Mouse (Mus musculus) neural tube, embryonic 12.5 days (tissue): ENCODE measurements around the gene a. TPM values are rescaled to one million over a fixed set of nuclear protein-coding genes. Genes with fewer than 3 reads are reported as not detected.
"Not testable (repeated sequence)": the region's sequence is repeated elsewhere in the genome, so short reads cannot be mapped to it uniquely, and the experiment has no call there.

Source experiments
- ATAC-seq: fragments of 200-750 bp; cut with Nextera tagmentation; 2 replicates; pipeline ENCODE4 v1.8.0; 2017; ENCODE audit warnings: low read depth, mild to moderate bottlenecking, moderate TSS enrichment, moderate library complexity; ENCODE audit not compliant: low FRiP score
- H3K27ac ChIP-seq: fragments of 300-500 bp; sonication (generic); 2 replicates; pipeline ENCODE4 v1.5.1; 2016
- H3K27me3 ChIP-seq: fragments of 300-500 bp; sonication (generic); replicated peaks from 2 replicates; pipeline ENCODE4 v1.6.1; 2016; ENCODE audit warnings: mild to moderate bottlenecking
- H3K36me3 ChIP-seq: fragments of 300-500 bp; sonication (generic); 2 replicates; pipeline ENCODE4 v1.6.1; 2016; ENCODE audit warnings: mild to moderate bottlenecking
- H3K4me1 ChIP-seq: fragments of 300-500 bp; sonication (generic); 2 replicates; pipeline ENCODE4 v1.6.1; 2016
- H3K4me2 ChIP-seq: fragments of 300-500 bp; sonication (generic); replicated peaks from 2 replicates; pipeline ENCODE4 v1.6.1; 2016; ENCODE audit warnings: mild to moderate bottlenecking
- H3K4me3 ChIP-seq: fragments of 300-500 bp; sonication (generic); 2 replicates; pipeline ENCODE4 v1.5.1; 2016
- H3K9ac ChIP-seq: fragments of 300-500 bp; sonication (generic); 2 replicates; pipeline ENCODE4 v1.6.1; 2016; ENCODE audit warnings: mild to moderate bottlenecking
- H3K9me3 ChIP-seq: fragments of 300-500 bp; sonication (generic); 2 replicates; pipeline ENCODE4 v1.6.1; 2016; ENCODE audit warnings: mild to moderate bottlenecking
- WGBS: fragments of 180-500 bp; shearing (Covaris S2); methylation state at CpG from one replicate; pipeline ENCODE4 v1.1.7; 2016; 5-methylcytosine and 5-hydroxymethylcytosine counted together
- polyA plus RNA-seq: library from polyadenylated mRNA; unstranded; fragments of >200 nt; fragmentation: Nextera tagmentation; extraction: Ambion mirVana; gene quantifications from 2 replicates; pipeline ENCODE4 v1.2.1, GENCODE M21; 2016

Gene a
- polyA plus RNA-seq, 1 experiment from 2014 or later, result not detected

- no peak overlapping the region for H3K4me3 ChIP-seq
- no peaks in the 10 kb centered on the region for H3K4me1 ChIP-seq
- no peak overlapping the region for H3K27ac ChIP-seq
- H3K9me3 ChIP-seq, result no peaks in the 10 kb centered on the region
- no peak overlapping the region for H3K9ac ChIP-seq
- H3K27me3 ChIP-seq, result no peaks in the 10 kb centered on the region
- H3K4me2 ChIP-seq, result no peak overlapping the region
- 54% methylated on average over 18 of the region's 19 CpGs for WGBS
- H3K36me3 ChIP-seq, result no peaks in the 10 kb centered on the region
- no peak for ATAC-seq
Observed at GRCm38 (mm10) chr2:155032938-155033710, 241.9 kb downstream of the a start.

GRCm38 (mm10) chr2:155039956-155040355 lies 248.8 kb downstream of the a start:
- H3K27me3 ChIP-seq, result no peaks in the 10 kb centered on the region
- no peaks in the 10 kb centered on the region for H3K36me3 ChIP-seq
- no peak overlapping the region for H3K27ac ChIP-seq
- no peak overlapping the region for H3K9ac ChIP-seq
- WGBS, result 74% methylated on average over 4 of the region's 4 CpGs
- no peak overlapping the region for H3K4me3 ChIP-seq
- no peak for ATAC-seq
- H3K4me2 ChIP-seq, result no peak overlapping the region
- H3K9me3 ChIP-seq, result no peaks in the 10 kb centered on the region
- H3K4me1 ChIP-seq, result no peaks in the 10 kb centered on the region

- no peaks in the 10 kb centered on the region for H3K9me3 ChIP-seq
- no peak overlapping the region for H3K4me3 ChIP-seq
- WGBS, result 81% methylated on average over 3 of the region's 3 CpGs
- no peaks in the 10 kb centered on the region for H3K27me3 ChIP-seq
- no peaks in the 10 kb centered on the region for H3K4me1 ChIP-seq
- ATAC-seq, result no peak
- no peak overlapping the region for H3K9ac ChIP-seq
- no peaks in the 10 kb centered on the region for H3K36me3 ChIP-seq
- H3K27ac ChIP-seq, result no peak overlapping the region
- no peak overlapping the region for H3K4me2 ChIP-seq
Observed at GRCm38 (mm10) chr2:155044542-155044941, 253.3 kb downstream of the a start.

GRCm38 (mm10) chr2:155045075-155045474 lies 253.9 kb downstream of the a start:
- H3K36me3 ChIP-seq, result no peaks in the 10 kb centered on the region
- no peak overlapping the region for H3K27ac ChIP-seq
- H3K4me2 ChIP-seq, result no peak overlapping the region
- H3K9ac ChIP-seq, result no peak overlapping the region
- ATAC-seq, result no peak
- H3K4me1 ChIP-seq, result peaks cover 2% of the 10 kb centered on the region
- H3K9me3 ChIP-seq, result no peaks in the 10 kb centered on the region
- WGBS, result 63% methylated on average over 3 of the region's 3 CpGs
- H3K4me3 ChIP-seq, result no peak overlapping the region
- H3K27me3 ChIP-seq, result no peaks in the 10 kb centered on the region

GRCm38 (mm10) chr2:155046803-155047202 lies 255.6 kb downstream of the a start:
- H3K4me1 ChIP-seq, result peaks cover 7% of the 10 kb centered on the region
- no peak overlapping the region for H3K9ac ChIP-seq
- H3K4me2 ChIP-seq, result no peak overlapping the region
- H3K9me3 ChIP-seq, result no peaks in the 10 kb centered on the region
- no peak overlapping the region for H3K4me3 ChIP-seq
- H3K27me3 ChIP-seq, result no peaks in the 10 kb centered on the region
- ATAC-seq, result no peak
- H3K27ac ChIP-seq, result no peak overlapping the region
- 90% methylated on average over 2 of the region's 2 CpGs for WGBS
- no peaks in the 10 kb centered on the region for H3K36me3 ChIP-seq

GRCm38 (mm10) chr2:155047452-155048178 lies 256.4 kb downstream of the a start:
- peaks cover 7% of the 10 kb centered on the region for H3K4me1 ChIP-seq
- no peak overlapping the region for H3K9ac ChIP-seq
- H3K27me3 ChIP-seq, result no peaks in the 10 kb centered on the region
- H3K4me2 ChIP-seq, result no peak overlapping the region
- H3K4me3 ChIP-seq, result no peak overlapping the region
- H3K9me3 ChIP-seq, result no peaks in the 10 kb centered on the region
- no peak overlapping the region for H3K27ac ChIP-seq
- no peak for ATAC-seq
- 77% methylated on average over 7 of the region's 7 CpGs for WGBS
- H3K36me3 ChIP-seq, result no peaks in the 10 kb centered on the region

- Histone ChIP-seq H3K4me1 (peaks cover 7% of the 10 kb centered on the region), H3K27me3 (no peaks in the 10 kb centered on the region), H3K9ac (peak overlapping the region; percentile 64), H3K27ac (peak overlapping the region; percentile 60), H3K36me3 (no peaks in the 10 kb centered on the region), H3K4me2 (peak overlapping the region; percentile 67), H3K9me3 (no peaks in the 10 kb centered on the region), H3K4me3 (peak overlapping the region; percentile 44)
- peak; percentile 45 for ATAC-seq
- WGBS, result 20% methylated on average over 5 of the region's 5 CpGs
Observed at GRCm38 (mm10) chr2:155050108-155050503, 258.9 kb downstream of the a start.

GRCm38 (mm10) chr2:155050504-155051236 lies 259.5 kb downstream of the a start:
- H3K27me3 ChIP-seq, result no peaks in the 10 kb centered on the region
- peak overlapping the region; percentile 60 for H3K27ac ChIP-seq
- no peaks in the 10 kb centered on the region for H3K9me3 ChIP-seq
- H3K4me3 ChIP-seq, result peak overlapping the region; percentile 44
- H3K9ac ChIP-seq, result peak overlapping the region; percentile 64
- under 1% methylated on average over 45 of the region's 45 CpGs for WGBS
- H3K36me3 ChIP-seq, result no peaks in the 10 kb centered on the region
- H3K4me1 ChIP-seq, result peaks cover 7% of the 10 kb centered on the region
- peak; percentile 95 for ATAC-seq
- peak overlapping the region; percentile 67 for H3K4me2 ChIP-seq

- no peaks in the 10 kb centered on the region for H3K27me3 ChIP-seq
- no peak overlapping the region for H3K4me3 ChIP-seq
- H3K27ac ChIP-seq, result no peak overlapping the region
- H3K4me1 ChIP-seq, result peaks cover 7% of the 10 kb centered on the region
- H3K36me3 ChIP-seq, result no peaks in the 10 kb centered on the region
- 26% methylated on average over 9 of the region's 9 CpGs for WGBS
- H3K9ac ChIP-seq, result peak overlapping the region; percentile 36; the same call in 1 of the 2 replicates
- H3K9me3 ChIP-seq, result no peaks in the 10 kb centered on the region
- H3K4me2 ChIP-seq, result peak overlapping the region; percentile 67
- no peak for ATAC-seq
Observed at GRCm38 (mm10) chr2:155051622-155052351, 260.6 kb downstream of the a start.

GRCm38 (mm10) chr2:155052681-155053080 lies 261.5 kb downstream of the a start:
- 80% methylated on average over 2 of the region's 2 CpGs for WGBS

GRCm38 (mm10) chr2:155053512-155053911 lies 262.3 kb downstream of the a start:
- not testable (repeated sequence) for H3K36me3 ChIP-seq, H3K27me3 ChIP-seq, H3K9me3 ChIP-seq, ATAC-seq, H3K4me2 ChIP-seq, H3K27ac ChIP-seq, H3K9ac ChIP-seq, H3K4me1 ChIP-seq, H3K4me3 ChIP-seq
- 93% methylated on average over 8 of the region's 8 CpGs for WGBS

More at GRCm38 (mm10) chr2:155052681-155053080, 261.5 kb downstream of the a start:
- no peak overlapping the region for H3K27ac ChIP-seq
- H3K4me2 ChIP-seq, result no peak overlapping the region
- no peaks in the 10 kb centered on the region for H3K27me3 ChIP-seq
- H3K4me3 ChIP-seq, result no peak overlapping the region
- ATAC-seq, result no peak
- H3K9ac ChIP-seq, result no peak overlapping the region
- H3K9me3 ChIP-seq, result no peaks in the 10 kb centered on the region
- peaks cover 7% of the 10 kb centered on the region for H3K4me1 ChIP-seq
- H3K36me3 ChIP-seq, result no peaks in the 10 kb centered on the region
